Mouse (Mus musculus) A20 (cell line): ENCODE data around the gene Cfap43.
A peak's percentile ranks its signal among the peaks of the same experiment; 100 is the strongest.

Source experiments
- DNase-seq: peaks from one replicate; pipeline ENCODE4 v3.0.0-alpha.2; 2011; ENCODE audit warnings: low read depth, low spot score

The Cfap43 gene

GRCm38 (mm10) chr19:47915251-47915650, 3.8 kb downstream of the Cfap43 start:
- DNase-seq = peak; percentile 87

- no peak for DNase-seq
These were observed 4.9 kb downstream of the Cfap43 start for GRCm38 (mm10) chr19:47914191-47914590.

- no peak for DNase-seq
These were observed 5.7 kb downstream of the Cfap43 start for GRCm38 (mm10) chr19:47913344-47913743.

GRCm38 (mm10) chr19:47910751-47911150, 8.3 kb downstream of the Cfap43 start:
- DNase-seq = no peak

- no peak for DNase-seq
These were observed 8.9 kb downstream of the Cfap43 start for GRCm38 (mm10) chr19:47910117-47910618.

GRCm38 (mm10) chr19:47909387-47910116, 9.5 kb downstream of the Cfap43 start:
- DNase-seq = no peak

- no peak for DNase-seq
These were observed 10.1 kb downstream of the Cfap43 start for GRCm38 (mm10) chr19:47908961-47909371.

- no peak for DNase-seq
These were observed 11.5 kb downstream of the Cfap43 start for GRCm38 (mm10) chr19:47907596-47907995.

GRCm38 (mm10) chr19:47905603-47906002, 13.5 kb downstream of the Cfap43 start:
- DNase-seq = no peak

- DNase-seq = no peak
These were observed 14.0 kb downstream of the Cfap43 start for GRCm38 (mm10) chr19:47905081-47905480.

GRCm38 (mm10) chr19:47903679-47904078, 15.4 kb downstream of the Cfap43 start:
- no peak for DNase-seq

- no peak for DNase-seq
These were observed 16.5 kb downstream of the Cfap43 start for GRCm38 (mm10) chr19:47902316-47903201.

GRCm38 (mm10) chr19:47900558-47900957, 18.5 kb downstream of the Cfap43 start:
- no peak for DNase-seq

GRCm38 (mm10) chr19:47900012-47900411, 19.1 kb downstream of the Cfap43 start:
- DNase-seq = no peak

GRCm38 (mm10) chr19:47898472-47899079, 20.5 kb downstream of the Cfap43 start:
- DNase-seq = no peak

GRCm38 (mm10) chr19:47893092-47893491, 26.0 kb downstream of the Cfap43 start:
- no peak for DNase-seq

- DNase-seq = no peak
These were observed 27.4 kb downstream of the Cfap43 start for GRCm38 (mm10) chr19:47891562-47892312.

GRCm38 (mm10) chr19:47890489-47891130, 28.5 kb downstream of the Cfap43 start:
- no peak for DNase-seq

GRCm38 (mm10) chr19:47888037-47888436, 31.1 kb downstream of the Cfap43 start:
- DNase-seq = no peak

- no peak for DNase-seq
These were observed 31.7 kb downstream of the Cfap43 start for GRCm38 (mm10) chr19:47887417-47887816.

GRCm38 (mm10) chr19:47886617-47887016, 32.5 kb downstream of the Cfap43 start:
- no peak for DNase-seq
